ENCODE assay signal across 20 mouse cellular contexts in genomic region chr1:89035115-89035514, GRCm38 (mm10). TPM values are rescaled to one million over a fixed set of nuclear protein-coding genes. Genes with fewer than 3 reads are reported as not detected.
A peak's percentile ranks its signal among the peaks of the same experiment; 100 is the strongest.
DNase-seq lines count a peak whose midpoint lies in the region; ATAC-seq lines count a peak whose summit lies in the region.
"Had no signal": no experiment of that assay in that cellular context is flagged by ENCODE, and none has a peak within 500 bp of the region (broad histone marks: within the 10 kb centered on the region; RNA-seq: fewer than 3 reads in every experiment).

No protein-coding gene starts in this region.

- no peaks in the 10 kb centered on the region for H3K27me3 ChIP-seq in forebrain, embryonic 14.5 days (replicated peaks; ENCODE audit: control insufficient read depth, insufficient read depth, low read length)
- H3K27me3 ChIP-seq in forebrain, embryonic 12.5 days, result no peaks in the 10 kb centered on the region
- H3K27me3 ChIP-seq: embryonic facial prominence, embryonic 13.5 days; hindbrain, embryonic 15.5 days; limb, embryonic 15.5 days; megakaryocyte, embryonic 14.5 days; neural tube, embryonic 12.5 days had no signal

- no peak overlapping the region for H3K27ac ChIP-seq in forebrain, embryonic 14.5 days (ENCODE audit: low read depth, low read length)
- no peak overlapping the region for H3K27ac ChIP-seq in forebrain, embryonic 12.5 days
- H3K27ac ChIP-seq: embryonic facial prominence, embryonic 13.5 days; hindbrain, embryonic 15.5 days; limb, embryonic 15.5 days; neural tube, embryonic 12.5 days had no signal

- H3K9ac ChIP-seq in forebrain, embryonic 14.5 days (ENCODE audit: low read length), result no peak overlapping the region
- no peak overlapping the region for H3K9ac ChIP-seq in forebrain, embryonic 12.5 days
- H3K9ac ChIP-seq: embryonic facial prominence, embryonic 13.5 days; hindbrain, embryonic 15.5 days; limb, embryonic 15.5 days; neural tube, embryonic 12.5 days had no signal

- no peaks in the 10 kb centered on the region for H3K4me1 ChIP-seq in forebrain, embryonic 14.5 days (ENCODE audit: control insufficient read depth, insufficient read depth, low read length)
- no peaks in the 10 kb centered on the region; the same call in 1 of the 2 replicates for H3K4me1 ChIP-seq in forebrain, embryonic 12.5 days
- H3K4me1 ChIP-seq: megakaryocyte, embryonic 14.5 days had no signal

- H3K36me3 ChIP-seq in forebrain, embryonic 14.5 days (ENCODE audit: control insufficient read depth, insufficient read depth, low read length), result no peaks in the 10 kb centered on the region
- H3K36me3 ChIP-seq in forebrain, embryonic 12.5 days (replicated peaks), result no peaks in the 10 kb centered on the region
- H3K36me3 ChIP-seq: embryonic facial prominence, embryonic 13.5 days; hindbrain, embryonic 15.5 days; limb, embryonic 15.5 days; neural tube, embryonic 12.5 days had no signal

- no peak overlapping the region for H3K4me3 ChIP-seq in forebrain, embryonic 14.5 days (ENCODE audit: low read depth, low read length)
- no peak overlapping the region for H3K4me3 ChIP-seq in forebrain, embryonic 12.5 days (replicated peaks)
- H3K4me3 ChIP-seq: embryonic facial prominence, embryonic 13.5 days; hindbrain, embryonic 15.5 days; limb, embryonic 15.5 days; megakaryocyte, embryonic 14.5 days; neural tube, embryonic 12.5 days had no signal

- peak; percentile 26; the same call in 1 of the 2 replicates for ATAC-seq in forebrain, embryonic 14.5 days
- ATAC-seq in forebrain, embryonic 12.5 days (ENCODE audit: low FRiP score), result no peak
- ATAC-seq: intestine, postnatal 0 days had no signal

- H3K9me3 ChIP-seq in forebrain, embryonic 14.5 days (replicated peaks; ENCODE audit: control insufficient read depth, low read length), result no peaks in the 10 kb centered on the region
- no peaks in the 10 kb centered on the region for H3K9me3 ChIP-seq in forebrain, embryonic 12.5 days
- H3K9me3 ChIP-seq: embryonic facial prominence, embryonic 13.5 days; hindbrain, embryonic 15.5 days; limb, embryonic 15.5 days; neural tube, embryonic 12.5 days had no signal

- DNase-seq in forebrain, embryonic 14.5 days (ENCODE audit: low spot score), result peak; percentile 63
- peak; percentile 57 for DNase-seq in right cerebral cortex, adult 18-20 months
- DNase-seq in right cerebral cortex, postnatal 14 days, result no peak
- peak; percentile 48 for DNase-seq in layer of hippocampus, adult 9-11 months
- DNase-seq in telencephalon, adult 2 months (ENCODE audit: low read depth, low spot score), result peak; percentile 85
- no peak for DNase-seq in ovary, postnatal 14 days (ENCODE audit: low spot score)
- DNase-seq in urinary bladder, adult 2 months (ENCODE audit: low spot score), result no peak
- DNase-seq: adrenal gland, adult 8-10 months; cerebellum, adult 8-10 months; heart, postnatal 14 days; lung, postnatal 14 days; thymus, adult 18-20 months had no signal

- WGBS in forebrain, embryonic 14.5 days, result 73% methylated on average over 5 of the region's 5 CpGs
- WGBS in forebrain, embryonic 12.5 days, result 85% methylated on average over 5 of the region's 5 CpGs

- H3K4me2 ChIP-seq in forebrain, embryonic 14.5 days (ENCODE audit: low read length), result no peak overlapping the region
- H3K4me2 ChIP-seq in forebrain, embryonic 12.5 days, result no peak overlapping the region
- H3K4me2 ChIP-seq: embryonic facial prominence, embryonic 13.5 days; heart, embryonic 11.5 days; hindbrain, embryonic 15.5 days; limb, embryonic 15.5 days; neural tube, embryonic 12.5 days had no signal

RNA-seq across cellular contexts. Expression of gene Sh3bp4, which starts 35.1 kb away (rescaled TPM):
- polyA plus RNA-seq in forebrain, embryonic 14.5 days (2014; fragmentation: Nextera tagmentation; extraction: Ambion mirVana), result 15.7 and 18.5 TPM in 2 replicates
- polyA plus RNA-seq in forebrain, embryonic 12.5 days (2016; fragmentation: Nextera tagmentation; extraction: Ambion mirVana), result 26.5 and 27.1 TPM in 2 replicates
- 11.4 and 12.0 TPM in 2 replicates for polyA plus RNA-seq in urinary bladder, adult 2 months (2012; rRNA removed)

Comparison
In these comparisons a context has a peak if more than half of its experiments do, and no peak if none do; other contexts are left out.
1. DNase-seq: peak in forebrain, embryonic 14.5 days (single experiment), right cerebral cortex, adult 18-20 months (single experiment), layer of hippocampus, adult 9-11 months (single experiment) and telencephalon, adult 2 months (single experiment); none in right cerebral cortex, postnatal 14 days (single experiment), ovary, postnatal 14 days (single experiment) and urinary bladder, adult 2 months (single experiment).